Mouse (Mus musculus): ENCODE data around the gene Bpi. TPM values are rescaled to one million over a fixed set of nuclear protein-coding genes. Genes with fewer than 3 reads are reported as not detected.
A peak's percentile ranks its signal among the peaks of the same experiment; 100 is the strongest.

The Bpi gene
- polyA plus RNA-seq, 1 experiment from 2014 or later = not detected

DNA sequence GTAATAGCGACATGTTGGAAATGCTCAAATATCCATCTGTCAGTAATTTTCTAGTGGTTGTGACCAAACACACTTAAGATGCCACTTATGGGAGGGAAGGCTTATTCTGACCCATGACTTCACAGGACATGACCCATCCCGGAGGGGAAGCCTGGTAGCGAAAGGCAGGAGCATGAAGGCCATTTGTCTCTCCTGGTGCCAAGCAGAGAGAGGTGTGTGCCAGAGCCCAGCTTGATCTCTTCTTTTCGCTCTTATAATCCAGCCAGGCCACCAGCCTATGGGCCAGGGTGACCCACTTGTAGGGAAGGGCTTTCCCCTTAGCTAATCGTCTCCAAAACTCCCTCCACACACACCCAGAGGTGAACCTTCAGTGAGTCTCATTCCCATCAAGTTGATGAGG, 19.8 kb upstream of the Bpi start:
- no peaks in the 10 kb centered on the region for H3K36me3 ChIP-seq (ENCODE audit: insufficient read depth, low read length)
- H3K9ac ChIP-seq (replicated peaks; ENCODE audit: low read length) = no peak overlapping the region
- no peaks in the 10 kb centered on the region for H3K9me3 ChIP-seq (ENCODE audit: low read length)
- no peak overlapping the region for H3K4me3 ChIP-seq (ENCODE audit: low read length)
- no peak for ATAC-seq (ENCODE audit: low FRiP score, low TSS enrichment)
- no peaks in the 10 kb centered on the region for H3K27me3 ChIP-seq (ENCODE audit: insufficient read depth, low read length)
- no peaks in the 10 kb centered on the region for H3K4me1 ChIP-seq (ENCODE audit: insufficient read depth, low read length)
- no peak overlapping the region for H3K4me2 ChIP-seq (replicated peaks; ENCODE audit: low read depth, low read length)
- no peak overlapping the region for H3K27ac ChIP-seq (ENCODE audit: low read length)
- WGBS = 90% methylated on average over 5 of the region's 5 CpGs

- Histone ChIP-seq H3K27ac (ENCODE audit: low read length) (no peak overlapping the region), H3K9ac (replicated peaks; ENCODE audit: low read length) (no peak overlapping the region), H3K36me3 (ENCODE audit: insufficient read depth, low read length) (no peaks in the 10 kb centered on the region), H3K4me3 (ENCODE audit: low read length) (no peak overlapping the region), H3K4me2 (replicated peaks; ENCODE audit: low read depth, low read length) (no peak overlapping the region), H3K9me3 (ENCODE audit: low read length) (no peaks in the 10 kb centered on the region), H3K27me3 (ENCODE audit: insufficient read depth, low read length) (no peaks in the 10 kb centered on the region), H3K4me1 (ENCODE audit: insufficient read depth, low read length) (0 out of 2 replicates have a peak, but pooled peaks cover 5% of the 10 kb centered on the region)
- 75% methylated on average over 5 of the region's 5 CpGs for WGBS
- peak; percentile 78; the same call in 1 of the 2 replicates for ATAC-seq (ENCODE audit: low FRiP score, low TSS enrichment)
Observed at GRCm38 (mm10) chr2:158241126-158241738, 16.7 kb upstream of the Bpi start.

- H3K4me2 ChIP-seq (replicated peaks; ENCODE audit: low read depth, low read length) = no peak overlapping the region
- no peaks in the 10 kb centered on the region for H3K9me3 ChIP-seq (ENCODE audit: low read length)
- H3K27me3 ChIP-seq (ENCODE audit: insufficient read depth, low read length) = no peaks in the 10 kb centered on the region
- 0 out of 2 replicates have a peak, but pooled peaks cover 5% of the 10 kb centered on the region for H3K4me1 ChIP-seq (ENCODE audit: insufficient read depth, low read length)
- ATAC-seq (ENCODE audit: low FRiP score, low TSS enrichment) = no peak
- no peaks in the 10 kb centered on the region for H3K36me3 ChIP-seq (ENCODE audit: insufficient read depth, low read length)
- H3K4me3 ChIP-seq (ENCODE audit: low read length) = no peak overlapping the region
- H3K27ac ChIP-seq (ENCODE audit: low read length) = no peak overlapping the region
- 86% methylated on average over 18 of the region's 18 CpGs for WGBS
- no peak overlapping the region for H3K9ac ChIP-seq (replicated peaks; ENCODE audit: low read length)
Observed at GRCm38 (mm10) chr2:158242170-158242896, 15.6 kb upstream of the Bpi start.

GRCm38 (mm10) chr2:158243129-158243870, 14.6 kb upstream of the Bpi start:
- Histone ChIP-seq H3K4me1 (ENCODE audit: insufficient read depth, low read length) (0 out of 2 replicates have a peak, but pooled peaks cover 5% of the 10 kb centered on the region), H3K4me2 (replicated peaks; ENCODE audit: low read depth, low read length) (no peak overlapping the region), H3K36me3 (ENCODE audit: insufficient read depth, low read length) (no peaks in the 10 kb centered on the region), H3K27me3 (ENCODE audit: insufficient read depth, low read length) (no peaks in the 10 kb centered on the region), H3K27ac (ENCODE audit: low read length) (no peak overlapping the region), H3K9me3 (ENCODE audit: low read length) (no peaks in the 10 kb centered on the region), H3K4me3 (ENCODE audit: low read length) (no peak overlapping the region), H3K9ac (replicated peaks; ENCODE audit: low read length) (no peak overlapping the region)
- no peak for ATAC-seq (ENCODE audit: low FRiP score, low TSS enrichment)
- WGBS = 76% methylated on average over 18 of the region's 18 CpGs

- 0 out of 2 replicates have a peak, but pooled peaks cover 5% of the 10 kb centered on the region for H3K4me1 ChIP-seq (ENCODE audit: insufficient read depth, low read length)
- no peak overlapping the region for H3K4me3 ChIP-seq (ENCODE audit: low read length)
- no peak for ATAC-seq (ENCODE audit: low FRiP score, low TSS enrichment)
- H3K27me3 ChIP-seq (ENCODE audit: insufficient read depth, low read length) = no peaks in the 10 kb centered on the region
- no peak overlapping the region for H3K9ac ChIP-seq (replicated peaks; ENCODE audit: low read length)
- WGBS = 79% methylated on average over 4 of the region's 4 CpGs
- H3K9me3 ChIP-seq (ENCODE audit: low read length) = no peaks in the 10 kb centered on the region
- H3K36me3 ChIP-seq (ENCODE audit: insufficient read depth, low read length) = no peaks in the 10 kb centered on the region
- no peak overlapping the region for H3K27ac ChIP-seq (ENCODE audit: low read length)
- no peak overlapping the region for H3K4me2 ChIP-seq (replicated peaks; ENCODE audit: low read depth, low read length)
Observed at GRCm38 (mm10) chr2:158245072-158245817, 12.6 kb upstream of the Bpi start.

- no peak for ATAC-seq (ENCODE audit: low FRiP score, low TSS enrichment)
- WGBS = 82% methylated on average over 6 of the region's 6 CpGs
- H3K9ac ChIP-seq (replicated peaks; ENCODE audit: low read length) = no peak overlapping the region
Observed at GRCm38 (mm10) chr2:158247852-158248251, 10.0 kb upstream of the Bpi start.

DNA sequence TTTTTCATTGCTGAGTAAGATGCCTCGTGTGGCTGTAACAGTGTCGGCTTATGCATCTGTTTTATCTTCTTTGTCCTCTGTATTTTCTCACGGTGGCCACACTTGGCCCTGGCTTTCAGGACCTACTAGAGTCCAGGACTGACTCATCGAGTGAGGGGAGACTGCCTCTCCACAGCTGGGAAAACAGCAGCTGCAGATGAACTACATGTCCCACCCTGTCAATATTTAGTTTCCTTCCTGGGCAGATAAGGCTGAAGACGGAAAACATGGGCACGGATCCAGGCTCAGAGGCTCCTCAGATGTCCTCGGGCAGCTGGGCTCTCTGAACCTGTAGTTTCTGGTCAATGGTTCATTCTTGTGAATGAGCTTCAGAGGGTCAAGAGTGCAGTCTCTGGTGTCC, 9.6 kb upstream of the Bpi start:
- no peak overlapping the region for H3K9ac ChIP-seq (replicated peaks; ENCODE audit: low read length)
- H3K36me3 ChIP-seq (ENCODE audit: insufficient read depth, low read length) = no peaks in the 10 kb centered on the region
- no peak overlapping the region for H3K27ac ChIP-seq (ENCODE audit: low read length)
- H3K27me3 ChIP-seq (ENCODE audit: insufficient read depth, low read length) = no peaks in the 10 kb centered on the region
- H3K4me2 ChIP-seq (replicated peaks; ENCODE audit: low read depth, low read length) = no peak overlapping the region
- WGBS = 46% methylated on average over 7 of the region's 7 CpGs
- 0 out of 2 replicates have a peak, but pooled peaks cover 4% of the 10 kb centered on the region for H3K4me1 ChIP-seq (ENCODE audit: insufficient read depth, low read length)
- no peaks in the 10 kb centered on the region for H3K9me3 ChIP-seq (ENCODE audit: low read length)
- H3K4me3 ChIP-seq (ENCODE audit: low read length) = no peak overlapping the region
- no peak for ATAC-seq (ENCODE audit: low FRiP score, low TSS enrichment)

More at GRCm38 (mm10) chr2:158247852-158248251, 10.0 kb upstream of the Bpi start:
- no peak overlapping the region for H3K27ac ChIP-seq (ENCODE audit: low read length)
- H3K27me3 ChIP-seq (ENCODE audit: insufficient read depth, low read length) = no peaks in the 10 kb centered on the region
- H3K4me2 ChIP-seq (replicated peaks; ENCODE audit: low read depth, low read length) = no peak overlapping the region
- H3K9me3 ChIP-seq (ENCODE audit: low read length) = no peaks in the 10 kb centered on the region
- H3K4me3 ChIP-seq (ENCODE audit: low read length) = no peak overlapping the region
- H3K4me1 ChIP-seq (ENCODE audit: insufficient read depth, low read length) = 0 out of 2 replicates have a peak, but pooled peaks cover 5% of the 10 kb centered on the region
- no peaks in the 10 kb centered on the region for H3K36me3 ChIP-seq (ENCODE audit: insufficient read depth, low read length)

DNA sequence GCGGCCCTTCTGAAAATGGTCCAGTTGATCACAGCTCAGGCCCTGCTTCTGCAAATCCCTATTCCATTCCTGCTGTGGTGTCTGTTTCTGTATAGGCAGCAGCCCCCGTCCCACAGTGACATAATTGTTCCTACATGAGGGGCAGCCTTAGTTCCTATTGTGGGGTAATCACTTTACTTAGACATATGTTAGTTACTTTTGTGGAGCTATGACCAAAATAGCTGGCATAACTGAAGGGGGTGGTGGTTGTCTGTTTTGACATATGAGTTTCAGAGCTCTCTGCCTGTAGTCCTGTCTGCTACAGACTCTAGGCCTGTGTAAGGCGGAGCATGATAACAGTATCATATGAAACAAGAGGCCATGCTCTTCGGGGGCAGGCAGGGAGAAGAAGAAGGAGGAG, 7.3 kb upstream of the Bpi start:
- Histone ChIP-seq H3K27me3 (ENCODE audit: insufficient read depth, low read length) (no peaks in the 10 kb centered on the region), H3K4me3 (ENCODE audit: low read length) (no peak overlapping the region), H3K4me2 (replicated peaks; ENCODE audit: low read depth, low read length) (no peak overlapping the region), H3K27ac (ENCODE audit: low read length) (no peak overlapping the region), H3K36me3 (ENCODE audit: insufficient read depth, low read length) (no peaks in the 10 kb centered on the region), H3K9me3 (ENCODE audit: low read length) (no peaks in the 10 kb centered on the region), H3K4me1 (ENCODE audit: insufficient read depth, low read length) (no peaks in the 10 kb centered on the region), H3K9ac (replicated peaks; ENCODE audit: low read length) (no peak overlapping the region)
- WGBS = 77% methylated on average over 4 of the region's 4 CpGs
- ATAC-seq (ENCODE audit: low FRiP score, low TSS enrichment) = no peak

DNA sequence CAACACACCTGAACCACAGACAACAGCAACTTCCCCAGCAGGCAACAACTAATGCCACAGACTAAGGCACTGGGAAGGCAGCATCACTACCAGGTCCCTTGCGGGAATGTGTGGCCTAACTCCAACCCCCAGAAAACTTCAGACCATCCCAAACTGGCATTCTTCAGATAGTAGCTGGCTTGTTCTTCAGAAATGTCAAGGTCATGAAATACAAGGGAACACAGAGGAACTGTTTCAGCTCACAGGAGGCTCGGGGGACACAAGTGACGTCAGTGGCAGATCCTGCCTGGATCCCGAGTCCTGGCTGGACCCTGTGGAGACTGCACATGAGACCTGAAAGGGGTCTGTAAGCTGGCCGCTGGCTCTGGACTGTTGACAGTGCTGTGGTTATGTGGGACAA, 4.1 kb upstream of the Bpi start:
- ATAC-seq (ENCODE audit: low FRiP score, low TSS enrichment) = no peak
- Histone ChIP-seq H3K36me3 (ENCODE audit: insufficient read depth, low read length) (no peaks in the 10 kb centered on the region), H3K27ac (ENCODE audit: low read length) (no peak overlapping the region), H3K4me1 (ENCODE audit: insufficient read depth, low read length) (peaks cover 24% of the 10 kb centered on the region), H3K9me3 (ENCODE audit: low read length) (no peaks in the 10 kb centered on the region), H3K4me2 (replicated peaks; ENCODE audit: low read depth, low read length) (no peak overlapping the region), H3K27me3 (ENCODE audit: insufficient read depth, low read length) (no peaks in the 10 kb centered on the region), H3K9ac (replicated peaks; ENCODE audit: low read length) (no peak overlapping the region), H3K4me3 (ENCODE audit: low read length) (no peak overlapping the region)
- 86% methylated on average over 5 of the region's 5 CpGs for WGBS
